Mouse (Mus musculus): ENCODE results near the gene Chst3.
"Not testable (repeated sequence)": the region's sequence is repeated elsewhere in the genome, so short reads cannot be mapped to it uniquely, and the experiment has no call there.

Chst3 gene

DNA sequence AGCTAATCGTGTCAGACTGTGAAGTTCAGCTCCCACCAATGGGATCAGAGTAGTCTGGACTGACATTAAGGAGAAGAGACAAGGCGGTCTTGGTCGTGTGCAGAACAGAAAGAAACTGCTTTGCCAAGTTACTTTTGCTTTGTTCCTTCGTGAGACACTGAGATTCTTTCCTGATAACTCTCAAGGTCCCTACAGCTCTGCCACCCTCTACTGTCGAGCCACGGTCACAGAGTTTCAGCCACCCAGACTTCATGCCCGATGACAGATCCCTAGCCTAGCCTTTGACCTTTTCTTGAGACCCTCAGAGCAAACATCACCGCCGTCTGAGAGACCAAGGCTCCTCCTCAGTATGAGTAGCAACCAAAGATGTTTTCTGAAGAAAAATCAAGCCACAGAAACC lies 14.9 kb upstream of the Chst3 start:
- DNase-seq (ENCODE audit: low read depth, low spot score) = no peak

DNA sequence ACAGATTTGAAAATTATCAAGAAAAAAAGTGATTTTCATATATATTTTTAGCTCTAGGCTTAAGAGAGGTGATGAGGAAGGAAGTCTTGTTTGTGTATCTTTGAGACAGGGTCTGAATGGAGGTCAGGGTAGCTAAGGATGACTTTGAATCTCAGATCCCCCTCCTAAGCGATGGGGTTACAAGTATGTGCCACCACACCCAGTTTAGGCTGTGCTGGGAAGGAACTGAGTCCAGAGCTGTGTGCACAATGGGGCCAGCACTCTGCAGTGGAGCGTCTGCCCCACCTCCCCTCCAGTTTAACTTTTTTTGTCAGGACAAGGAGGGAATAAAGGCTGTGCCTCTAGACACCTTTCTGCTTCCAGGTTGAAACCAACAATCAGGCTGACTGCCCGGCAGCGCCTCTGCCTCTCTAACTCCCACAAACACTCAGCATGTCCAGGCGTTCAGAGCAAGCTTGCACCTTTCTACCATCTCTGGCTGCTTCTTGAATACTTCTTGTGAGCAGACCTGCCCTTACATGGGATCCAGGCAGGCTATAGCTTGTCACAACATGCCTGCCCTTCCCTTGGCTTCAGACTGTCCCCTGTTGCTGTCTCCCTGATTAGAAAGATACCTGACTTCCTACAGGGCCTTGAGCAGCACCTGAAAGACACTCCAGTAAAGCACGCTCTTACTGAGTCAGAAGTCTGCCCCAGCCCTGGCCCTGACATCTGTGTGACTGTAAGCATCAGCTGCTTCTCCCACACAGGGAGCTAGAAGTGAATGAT lies 11.4 kb upstream of the Chst3 start:
- DNase-seq (ENCODE audit: low read depth, low spot score) = no peak

DNA sequence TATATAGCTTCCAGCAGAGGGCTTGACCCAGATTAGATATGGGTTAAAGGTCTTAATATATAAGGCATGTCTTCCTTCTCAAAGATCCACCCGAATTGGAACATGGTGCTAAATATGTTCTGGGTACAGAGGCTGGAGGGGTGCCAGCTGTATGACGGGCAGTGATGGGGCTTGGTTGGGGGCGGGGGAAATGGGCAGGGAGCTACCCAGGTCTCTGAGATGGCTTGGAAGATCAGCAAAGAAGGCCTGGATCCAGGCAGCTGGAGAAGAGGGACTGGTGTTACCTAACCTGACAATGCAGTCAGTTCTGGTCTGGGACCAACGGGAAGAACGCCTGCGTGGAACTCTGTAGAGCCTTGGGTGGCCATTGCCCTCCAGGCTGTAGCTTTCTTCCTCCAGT lies 10.1 kb upstream of the Chst3 start:
- no peak for DNase-seq (ENCODE audit: low read depth, low spot score)

DNA sequence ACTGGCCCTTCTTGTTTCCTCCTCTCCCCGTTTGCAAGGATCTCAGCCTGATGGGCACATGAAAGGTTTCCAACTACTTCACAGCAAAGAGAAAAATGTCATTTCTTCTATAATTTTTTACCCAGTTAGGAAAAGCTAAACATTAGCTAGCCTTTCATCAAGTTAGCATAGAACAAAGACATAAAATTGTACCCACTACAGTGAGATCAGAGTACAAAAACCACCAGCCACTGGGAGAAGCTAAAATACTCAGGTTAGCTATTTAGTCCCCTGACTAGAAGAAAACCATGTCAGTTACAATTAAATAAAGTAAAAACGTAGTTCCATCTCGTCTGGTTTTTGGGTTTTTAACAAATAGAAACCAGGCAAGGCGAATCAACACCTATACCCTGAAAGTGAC lies 8.6 kb upstream of the Chst3 start:
- no peak for DNase-seq (ENCODE audit: low read depth, low spot score)

DNA sequence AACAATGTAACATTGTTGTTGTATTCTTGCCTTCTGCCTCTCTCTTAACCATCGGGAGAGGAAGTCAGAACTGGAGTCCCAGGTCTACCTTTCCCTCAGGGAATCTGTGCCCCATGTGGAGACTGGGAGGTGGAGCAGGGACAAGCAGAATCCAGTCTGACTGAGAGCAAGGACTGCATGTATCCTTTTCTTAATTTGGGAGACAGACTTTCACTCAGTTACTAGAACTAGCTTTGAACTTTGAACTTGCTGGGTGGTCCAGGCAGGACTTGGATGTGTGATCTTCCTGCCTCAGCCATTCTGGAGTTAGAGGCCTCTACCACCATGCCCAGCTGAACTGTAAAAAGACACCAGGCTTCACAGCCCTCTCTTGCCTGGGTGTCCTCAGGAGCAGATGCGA lies 5.5 kb upstream of the Chst3 start:
- no peak for DNase-seq (ENCODE audit: low read depth, low spot score)

DNA sequence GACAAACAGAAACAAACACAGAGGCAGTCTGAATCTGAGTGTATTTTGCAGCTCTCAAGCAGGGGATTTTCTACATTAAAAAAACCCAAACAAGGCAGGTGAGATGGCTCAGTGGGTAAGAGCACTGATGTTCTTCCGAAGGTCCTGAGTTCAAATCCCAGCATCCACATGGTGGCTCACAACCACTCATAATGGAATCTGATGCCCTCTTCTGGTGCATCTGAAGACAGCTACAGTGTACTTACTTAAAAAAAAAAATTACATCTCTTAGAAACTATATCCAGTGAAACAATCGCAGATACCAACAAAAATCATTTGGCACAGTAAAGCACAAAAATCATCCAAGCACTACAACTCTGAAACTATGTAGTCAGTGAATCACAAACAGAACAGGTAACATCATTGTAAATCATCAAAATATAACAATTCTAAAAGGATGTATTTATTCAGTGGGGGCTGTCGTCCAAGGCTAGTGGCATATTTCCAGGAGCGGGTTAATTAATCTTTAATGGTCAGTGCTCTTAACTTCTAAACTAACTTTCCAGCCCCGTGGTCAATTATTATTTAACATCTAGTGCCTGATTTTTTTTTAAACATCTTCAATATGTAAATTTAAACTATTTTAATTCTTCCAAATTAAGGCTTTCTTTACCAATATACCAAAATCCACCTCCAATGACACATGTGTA lies 2.7 kb upstream of the Chst3 start:
- DNase-seq (ENCODE audit: low read depth, low spot score) = not testable (repeated sequence)

DNA sequence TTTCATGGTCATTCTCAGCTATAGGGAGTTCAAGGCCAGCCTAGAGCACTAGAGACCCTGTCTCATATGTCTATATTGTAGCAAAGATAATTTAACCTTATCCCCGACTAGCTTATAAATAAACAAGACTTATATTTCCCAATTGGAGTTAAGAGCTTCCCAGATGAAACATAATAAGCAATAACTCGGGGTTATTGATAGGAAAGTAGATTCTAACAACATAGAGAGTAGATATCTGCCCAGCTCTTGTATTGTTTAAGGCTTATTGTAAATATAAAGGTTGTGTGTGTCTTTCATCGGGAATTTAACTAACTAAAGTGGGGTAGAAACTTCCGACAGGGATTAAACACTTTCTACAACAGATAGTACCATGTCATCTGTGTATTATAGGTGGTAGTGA lies 1.5 kb upstream of the Chst3 start:
- DNase-seq (ENCODE audit: low read depth, low spot score) = no peak

DNA sequence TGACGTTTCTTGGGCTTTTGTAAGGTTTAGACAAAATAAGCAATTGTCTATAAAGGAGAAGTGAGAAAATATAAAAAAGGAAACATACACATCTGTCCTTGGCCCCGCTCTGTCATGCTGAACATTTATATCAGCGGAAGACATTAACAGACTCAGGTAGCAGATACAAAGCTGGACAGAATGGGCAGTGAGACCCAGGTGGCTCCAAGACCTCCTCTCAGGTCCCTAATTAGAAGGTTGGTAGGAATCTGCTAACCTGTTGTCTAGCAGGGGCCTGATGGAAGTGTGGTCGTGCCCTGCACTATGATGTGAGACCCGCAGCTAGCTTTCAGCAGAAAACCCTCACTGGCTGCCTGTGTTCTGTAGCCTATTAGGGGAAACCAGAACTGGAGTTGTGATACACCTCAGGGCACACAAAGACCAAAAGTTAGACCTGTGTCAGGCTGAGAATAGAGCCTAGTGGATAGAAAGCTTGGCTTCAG lies 1.0 kb upstream of the Chst3 start:
- no peak for DNase-seq (ENCODE audit: low read depth, low spot score)

DNA sequence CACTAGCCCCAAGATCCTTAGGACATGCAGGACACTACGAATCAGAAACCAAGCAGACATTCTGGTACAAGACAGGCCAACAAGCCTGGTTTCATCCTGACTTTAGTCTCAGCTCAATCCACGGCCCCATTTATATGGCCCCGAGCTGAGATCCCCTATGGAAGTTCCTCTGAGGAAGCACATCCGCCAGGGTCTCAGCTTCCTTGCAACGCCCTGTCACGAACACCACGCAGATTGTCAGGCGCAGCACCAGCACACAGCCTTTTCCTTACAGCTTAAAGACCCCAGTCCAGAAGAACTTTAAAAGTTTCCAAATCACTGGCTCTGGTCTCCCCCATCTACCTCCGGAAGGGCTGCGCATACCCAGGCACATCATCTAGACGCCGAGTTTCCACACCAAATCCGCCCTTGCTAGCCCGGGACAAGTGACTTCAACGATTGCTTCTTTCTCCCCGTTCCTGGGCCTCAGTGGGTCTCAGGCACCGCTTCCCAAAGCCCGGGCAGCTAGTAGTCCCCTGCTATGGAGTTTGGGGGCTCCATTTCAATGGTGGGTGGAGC lies 948 bp downstream of the Chst3 start:
- DNase-seq (ENCODE audit: low read depth, low spot score) = no peak

DNA sequence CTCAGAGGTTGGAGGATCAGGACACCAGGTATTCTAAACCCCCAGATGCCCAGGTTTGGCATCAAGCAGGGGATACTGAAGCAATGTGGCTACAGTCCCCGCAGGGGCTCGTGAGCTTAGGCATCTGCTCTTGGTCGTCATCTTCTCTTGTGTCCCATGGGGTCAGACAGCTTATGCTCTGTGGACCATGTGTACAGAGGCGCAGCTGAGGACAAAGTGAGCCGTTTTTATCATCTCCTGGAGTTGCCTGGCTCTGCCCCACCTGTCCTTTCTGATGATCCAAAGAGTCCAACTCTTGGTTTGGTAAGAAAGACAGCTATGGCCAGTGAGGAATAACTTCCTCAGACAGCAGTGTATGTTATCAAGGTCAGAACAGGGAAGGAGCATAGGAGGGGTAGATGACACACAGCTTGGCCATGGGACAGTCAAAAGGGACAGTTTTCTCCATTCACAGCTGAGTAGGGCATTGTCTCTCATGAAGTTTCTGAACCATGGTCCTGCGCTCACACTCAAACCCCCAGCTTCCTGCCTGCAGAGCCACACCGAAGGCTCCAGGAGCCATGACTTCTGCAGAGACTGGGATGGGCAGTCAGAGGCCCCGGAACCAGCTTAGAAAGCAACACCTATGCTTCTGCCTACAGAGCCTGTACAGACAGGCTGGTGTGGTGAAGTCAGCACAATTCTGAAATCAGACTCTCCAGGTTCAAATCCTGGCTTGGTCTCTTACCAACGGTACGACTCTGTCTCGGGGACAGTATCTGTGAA lies 2.5 kb downstream of the Chst3 start:
- no peak for DNase-seq (ENCODE audit: low read depth, low spot score)

DNA sequence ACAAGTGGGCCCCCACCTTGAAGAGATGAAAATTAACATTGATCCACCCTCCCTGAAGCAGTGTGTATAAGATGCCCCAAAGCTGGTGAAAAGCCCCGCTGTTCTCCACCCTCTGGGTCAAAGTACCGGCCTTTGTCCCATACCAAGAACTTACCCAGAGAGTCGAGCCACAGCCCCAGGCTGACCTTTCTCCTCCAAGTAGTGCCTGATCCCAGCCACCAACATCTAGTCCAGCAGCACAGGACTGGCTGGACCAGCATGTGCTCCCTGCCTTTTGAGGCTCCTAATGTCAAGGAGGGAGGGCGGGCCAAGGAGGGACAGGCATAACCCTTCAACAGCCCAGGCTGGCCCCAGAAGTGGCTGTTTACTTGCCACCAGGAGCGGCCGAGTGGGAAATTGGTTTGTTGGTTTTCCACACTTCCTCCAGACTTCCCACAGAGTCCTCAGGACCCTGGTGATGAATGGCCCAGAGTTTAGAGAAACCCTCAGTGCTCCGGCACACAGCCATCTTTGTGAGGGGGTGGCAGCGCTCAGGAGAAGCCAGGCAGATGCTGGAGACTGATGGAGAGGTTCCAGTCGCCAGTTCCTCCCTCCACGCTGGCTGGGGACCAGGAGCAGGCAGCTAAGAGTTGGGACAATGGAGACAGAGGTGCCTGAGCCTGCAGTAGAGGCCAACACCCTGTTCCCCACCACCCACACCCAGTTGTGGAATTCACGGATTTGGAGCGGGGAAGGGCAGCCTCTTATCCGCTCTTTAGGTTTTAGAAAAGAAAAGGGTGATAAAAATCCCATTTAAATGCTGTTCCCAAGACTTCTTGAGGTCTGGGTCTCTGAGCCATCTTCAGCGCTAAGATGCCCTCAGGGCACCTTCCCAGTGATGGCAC lies 3.7 kb downstream of the Chst3 start:
- DNase-seq (ENCODE audit: low read depth, low spot score) = no peak

DNA sequence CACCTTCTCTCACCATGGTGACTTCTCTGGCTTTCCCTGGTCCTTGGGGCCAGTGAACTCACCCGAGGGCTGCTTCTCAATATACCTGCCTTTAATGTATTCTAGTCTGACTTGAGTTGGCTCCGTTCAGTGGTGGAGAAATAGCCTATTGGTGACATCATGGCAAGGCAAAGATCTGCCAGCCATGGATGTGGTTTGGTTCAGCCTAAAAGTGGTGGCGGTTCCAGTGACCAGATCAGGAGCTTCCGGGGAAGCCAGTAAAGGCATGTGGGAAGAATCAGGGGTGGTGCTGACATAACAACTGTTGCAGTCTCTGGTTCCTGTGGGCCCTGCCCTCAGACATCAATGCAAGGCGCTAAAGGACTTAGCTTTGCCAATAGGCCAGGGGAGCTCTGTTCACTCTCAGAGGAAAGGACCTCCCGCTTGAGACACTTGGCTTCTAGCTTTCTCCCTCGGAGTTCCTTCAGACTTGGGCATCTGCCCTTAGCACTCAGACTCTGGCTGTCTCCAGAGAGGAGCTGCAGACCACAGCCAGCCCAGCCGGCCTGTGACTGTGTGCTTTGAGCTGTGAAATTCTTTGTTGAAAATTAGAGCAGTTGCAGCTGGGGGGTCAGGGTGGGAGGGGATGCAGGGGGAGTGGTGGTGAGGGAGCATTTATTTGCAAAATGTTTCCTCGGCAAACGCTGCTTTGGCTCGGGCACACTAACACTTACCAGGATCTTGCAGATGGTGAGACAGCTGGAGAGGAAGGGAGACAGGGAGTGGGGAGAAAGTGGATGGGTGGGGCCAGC lies 6.3 kb downstream of the Chst3 start:
- no peak for DNase-seq (ENCODE audit: low read depth, low spot score)

DNA sequence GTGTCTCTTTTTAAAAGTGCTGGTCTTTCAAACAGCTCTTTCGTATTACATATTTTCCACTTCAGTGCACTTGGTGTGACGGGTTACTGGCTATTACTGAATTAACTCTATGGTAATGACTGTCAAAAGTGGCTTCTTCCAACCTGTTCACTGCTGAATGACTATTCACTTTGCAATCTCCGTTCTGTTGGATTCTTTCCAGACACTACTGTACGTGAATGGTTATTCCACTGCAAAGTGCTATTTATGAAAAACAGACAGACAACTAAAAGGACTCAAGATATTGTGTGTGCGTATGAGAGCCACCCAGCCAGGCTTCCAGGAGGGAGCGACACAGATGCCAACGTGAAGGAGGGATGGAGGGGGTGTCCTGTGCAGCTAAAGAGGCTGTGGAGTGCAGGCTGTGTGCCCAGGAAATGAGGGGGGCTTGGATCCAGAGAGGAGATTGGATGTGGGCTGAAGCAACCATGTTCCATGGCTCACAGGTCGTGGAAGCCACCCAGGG lies 7.5 kb downstream of the Chst3 start:
- no peak for DNase-seq (ENCODE audit: low read depth, low spot score)

DNA sequence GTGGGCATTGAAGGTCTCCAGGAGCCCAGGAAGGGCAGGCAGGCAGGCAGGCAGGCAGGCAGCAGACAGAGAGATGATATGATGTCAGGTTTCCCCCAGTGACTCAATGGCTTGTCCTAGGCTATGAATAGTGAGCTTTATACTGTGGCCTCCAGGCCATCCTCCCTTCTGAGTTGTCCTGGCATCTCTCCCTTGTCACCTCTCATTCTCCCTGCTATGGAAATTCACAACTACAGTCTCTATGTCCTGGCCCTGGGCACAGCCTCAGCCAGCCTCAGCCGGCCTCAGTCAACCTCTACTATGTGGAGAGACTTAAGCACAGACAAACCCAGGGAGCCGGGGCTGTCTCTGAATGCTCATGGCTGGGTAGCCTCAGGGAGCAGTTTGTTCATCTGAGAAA lies 8.6 kb downstream of the Chst3 start:
- DNase-seq (ENCODE audit: low read depth, low spot score) = no peak

DNA sequence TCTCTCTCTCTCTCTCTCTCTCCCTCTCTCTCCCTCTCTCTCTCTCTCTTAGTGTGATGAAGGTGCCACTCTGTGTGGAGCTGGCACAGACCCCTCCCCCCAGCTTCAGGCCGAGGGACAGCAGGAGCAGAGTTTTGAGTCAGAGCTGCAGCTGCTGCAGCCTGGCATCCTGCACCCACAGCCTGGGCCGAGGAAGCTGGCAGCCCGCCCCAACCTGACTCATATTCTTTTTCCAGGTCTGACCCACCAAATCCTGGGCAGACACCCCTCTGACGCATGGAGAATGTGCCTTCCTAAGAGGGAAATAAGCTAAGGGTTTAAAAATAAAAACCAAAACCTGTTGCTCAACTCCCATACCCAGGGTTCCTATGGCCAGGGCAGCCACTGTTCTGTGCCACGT lies 9.8 kb downstream of the Chst3 start:
- no peak for DNase-seq (ENCODE audit: low read depth, low spot score)

DNA sequence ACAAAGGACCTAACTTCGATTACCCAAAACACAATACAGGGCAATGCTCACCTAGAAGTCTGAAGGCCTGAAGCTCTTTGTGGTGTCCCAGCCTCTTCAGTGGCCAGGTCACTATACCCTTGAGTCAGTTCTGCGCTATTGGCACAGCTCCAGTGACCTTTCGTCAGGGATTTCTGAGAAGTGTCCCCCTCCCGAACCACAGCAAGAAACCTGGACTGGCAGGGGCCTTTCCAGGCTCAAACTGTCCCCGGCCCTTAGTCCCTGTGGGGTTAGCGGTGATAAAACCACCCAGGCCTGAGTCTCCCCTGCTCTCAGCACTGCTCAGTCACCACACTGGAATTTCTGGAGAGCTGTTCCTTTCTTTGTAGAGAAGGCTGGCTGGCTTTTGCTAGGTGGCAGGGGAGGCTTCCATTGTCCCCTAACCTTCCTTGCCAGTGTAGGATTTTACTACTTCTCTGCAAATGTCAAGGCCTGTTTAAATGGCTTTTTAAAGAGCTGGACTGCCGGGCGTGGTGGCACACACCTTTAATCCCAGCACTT lies 11.8 kb downstream of the Chst3 start:
- no peak for DNase-seq (ENCODE audit: low read depth, low spot score)

DNA sequence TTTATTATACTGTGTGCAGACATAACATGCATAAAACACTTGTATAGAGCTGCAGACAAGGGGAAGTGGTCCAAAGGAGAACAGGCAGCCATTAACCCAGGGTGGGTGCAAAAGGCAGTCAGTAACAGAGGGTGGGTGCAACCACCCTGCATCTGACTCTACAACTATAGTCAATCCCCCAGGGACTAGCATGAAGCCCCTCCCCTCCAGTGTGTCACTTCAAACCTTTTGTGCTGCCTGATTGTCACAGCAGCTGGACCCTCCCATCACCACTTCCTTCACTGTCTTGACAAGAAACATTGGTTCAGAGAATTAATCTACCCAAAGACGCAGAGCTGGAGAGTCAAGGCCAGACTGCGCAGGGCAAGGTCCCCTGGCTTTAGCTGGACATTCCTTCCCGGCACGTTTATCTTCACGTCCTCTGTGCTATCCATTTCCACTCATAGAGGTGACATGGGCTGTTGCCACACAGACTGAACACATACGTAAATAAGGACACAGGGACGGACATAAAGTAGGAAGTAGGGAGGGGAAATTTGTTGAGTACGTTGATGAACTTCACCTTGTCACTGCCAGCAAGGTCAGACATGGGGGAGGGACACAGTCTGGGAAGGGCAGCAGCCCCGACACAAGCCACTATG lies 13.3 kb downstream of the Chst3 start:
- no peak for DNase-seq (ENCODE audit: low read depth, low spot score)

DNA sequence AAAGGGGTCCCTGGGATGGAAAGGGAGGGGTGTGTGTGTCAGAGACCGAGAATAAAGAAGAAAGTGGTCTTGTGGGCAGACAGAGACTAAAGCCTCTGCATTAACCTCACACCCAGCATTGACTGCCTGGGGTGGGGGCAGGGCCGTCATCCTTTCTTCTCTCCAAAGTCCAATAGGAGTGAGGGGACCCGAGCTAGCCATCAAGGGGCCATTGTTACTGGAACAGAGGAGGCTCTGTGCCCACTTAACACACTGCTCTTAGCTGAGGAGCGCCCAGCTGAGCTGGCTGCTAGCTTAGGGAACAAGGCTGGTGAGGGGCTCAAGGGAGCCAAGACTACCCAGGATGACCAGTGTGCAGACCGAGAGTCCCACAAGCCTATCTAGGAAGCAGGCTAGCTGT lies 16.3 kb downstream of the Chst3 start:
- peak; percentile 79 for DNase-seq (ENCODE audit: low read depth, low spot score)

DNA sequence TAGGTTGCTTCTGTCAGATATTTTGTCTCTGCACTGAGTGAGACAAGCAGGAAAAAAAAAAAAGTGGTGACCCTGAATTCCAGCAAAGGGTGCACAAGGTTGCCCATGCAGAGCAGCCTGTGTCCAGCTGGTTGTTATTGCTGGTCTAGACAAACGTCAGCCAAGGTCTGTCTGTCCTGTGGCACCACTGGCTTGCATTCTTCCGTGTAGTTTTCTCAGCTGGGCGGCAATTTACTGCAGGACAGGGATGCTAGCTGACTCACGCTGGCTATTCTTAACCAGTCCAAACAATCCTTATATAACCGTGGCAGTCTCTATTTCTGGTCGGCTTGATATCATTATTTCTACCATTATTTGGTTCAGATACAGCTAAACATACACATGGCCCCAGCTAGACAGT lies 18.1 kb downstream of the Chst3 start:
- no peak for DNase-seq (ENCODE audit: low read depth, low spot score)
